Mouse (Mus musculus): ENCODE measurements at regions not wholly inside any gene's neighbourhood (a gene's known extent, or its start where the extent isn't known, plus 50 kb on each side); places are given as distances from the start of the nearest gene placed in this dataset.

DNA sequence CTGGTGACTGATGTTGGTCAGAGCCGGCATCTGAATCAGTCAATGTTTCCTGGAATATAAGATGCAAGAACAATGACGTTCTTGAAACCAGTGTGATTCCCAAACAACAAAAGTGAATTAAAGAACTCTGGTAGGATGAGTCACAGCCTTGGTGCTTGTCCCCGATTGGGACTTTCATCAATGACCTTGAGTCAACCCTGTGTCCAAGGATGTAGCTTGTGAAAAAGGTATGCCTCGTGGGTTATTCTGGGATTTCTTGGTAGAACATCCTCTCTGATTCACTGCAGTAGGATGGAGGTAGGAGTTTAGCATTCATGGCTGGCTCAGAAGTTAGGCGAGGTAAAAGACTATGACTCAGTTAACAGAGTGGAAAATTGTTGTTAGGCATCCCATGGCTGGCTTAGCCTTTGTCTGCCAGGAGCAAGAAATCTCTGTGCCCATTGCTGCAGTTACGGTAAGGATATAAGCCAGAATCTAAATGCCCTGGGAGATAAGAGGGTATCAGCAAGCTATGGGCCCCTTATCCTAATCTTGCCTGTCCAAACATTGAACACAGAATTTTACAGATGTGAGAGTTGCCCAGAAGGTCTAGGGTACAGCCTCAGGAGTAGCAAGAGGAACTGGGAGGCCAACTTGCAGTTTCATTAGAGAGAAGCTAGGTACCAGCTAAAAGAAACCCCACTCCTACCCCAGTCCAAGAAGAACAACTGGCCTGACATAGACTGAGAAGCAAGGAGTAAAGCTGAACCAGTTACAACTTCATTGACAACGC lies 55.9 kb upstream of the Ralgps2 start:
- Histone ChIP-seq H3K27me3 (ENCODE audit: control insufficient read depth, insufficient read depth, low read length) (no peaks in the 10 kb centered on the region), H3K9me3 (ENCODE audit: control insufficient read depth, low read length) (no peaks in the 10 kb centered on the region), H3K4me2 (replicated peaks) (no peak overlapping the region), H3K27ac (no peak overlapping the region), H3K9ac (no peak overlapping the region), H3K4me1 (replicated peaks; ENCODE audit: control insufficient read depth, insufficient read depth, low read length) (peaks cover 23% of the 10 kb centered on the region), H3K36me3 (replicated peaks; ENCODE audit: control insufficient read depth, insufficient read depth) (no peaks in the 10 kb centered on the region), H3K4me3 (replicated peaks; ENCODE audit: low read length) (no peak overlapping the region)
- ATAC-seq (ENCODE audit: low FRiP score) (no peak), DNase-seq (ENCODE audit: low spot score) (no peak)
- 90% methylated on average over 7 of the region's 7 CpGs for WGBS

DNA sequence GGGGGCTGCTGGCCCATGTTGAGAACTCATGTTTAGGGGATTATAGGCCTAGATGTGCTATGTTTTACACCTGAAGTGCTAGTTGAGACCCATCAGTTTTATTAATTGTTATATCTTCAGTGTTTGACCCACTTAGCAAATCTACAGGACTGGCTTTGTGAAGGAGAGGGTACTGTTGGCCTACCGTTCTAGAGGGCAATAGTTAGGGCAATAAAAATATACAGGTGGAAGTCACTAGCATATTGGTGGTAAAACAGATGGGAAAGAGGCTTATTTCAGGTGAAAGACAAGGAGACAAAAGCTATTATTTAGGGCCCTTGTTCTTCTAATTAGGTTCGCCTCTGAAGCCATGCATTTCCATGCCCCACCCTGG lies 55.2 kb upstream of the Ralgps2 start:
- H3K27ac ChIP-seq: no peak overlapping the region
- peaks cover 27% of the 10 kb centered on the region for H3K4me1 ChIP-seq (replicated peaks; ENCODE audit: control insufficient read depth, insufficient read depth, low read length)
- 93% methylated on average over 2 of the region's 2 CpGs for WGBS
- no peak overlapping the region for H3K9ac ChIP-seq
- no peaks in the 10 kb centered on the region for H3K9me3 ChIP-seq (ENCODE audit: control insufficient read depth, low read length)
- no peak overlapping the region for H3K4me2 ChIP-seq (replicated peaks)
- no peak for DNase-seq (ENCODE audit: low spot score)
- no peak for ATAC-seq (ENCODE audit: low FRiP score)
- no peak overlapping the region for H3K4me3 ChIP-seq (replicated peaks; ENCODE audit: low read length)
- H3K27me3 ChIP-seq (ENCODE audit: control insufficient read depth, insufficient read depth, low read length): no peaks in the 10 kb centered on the region
- no peaks in the 10 kb centered on the region for H3K36me3 ChIP-seq (replicated peaks; ENCODE audit: control insufficient read depth, insufficient read depth)

DNA sequence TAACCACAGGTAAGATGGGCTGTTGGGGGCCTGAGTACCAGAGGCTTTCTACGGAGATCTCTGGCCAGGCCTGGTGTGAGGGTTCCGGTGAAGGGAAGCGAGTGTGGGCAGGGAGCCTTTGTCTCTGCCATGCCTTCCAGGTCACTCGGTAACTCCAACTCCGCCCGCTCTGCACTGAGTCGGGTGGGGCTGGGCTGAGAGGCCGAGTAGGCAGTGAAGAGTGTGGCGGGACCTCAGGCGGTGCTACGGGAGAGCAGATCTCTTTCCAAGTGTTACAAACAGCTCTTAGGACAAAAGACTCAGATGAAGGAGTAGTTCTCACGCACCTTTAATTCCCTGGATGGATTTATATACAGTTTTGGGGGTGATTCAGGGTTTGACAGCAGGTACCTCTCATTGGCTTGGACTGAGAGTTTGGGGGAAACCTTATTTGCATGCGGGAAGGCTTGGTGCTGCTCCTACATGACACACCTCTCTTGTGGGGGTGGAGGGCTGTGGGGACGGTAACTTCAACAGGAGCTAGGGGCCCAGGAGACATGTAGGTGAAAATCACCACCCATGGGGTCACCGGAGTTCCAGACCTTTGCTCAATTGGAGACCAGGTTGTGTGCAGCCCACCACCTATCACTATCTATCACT lies 54.7 kb upstream of the Ralgps2 start:
- Histone ChIP-seq H3K4me3 (replicated peaks; ENCODE audit: low read length) (no peak overlapping the region), H3K4me1 (replicated peaks; ENCODE audit: control insufficient read depth, insufficient read depth, low read length) (peaks cover 28% of the 10 kb centered on the region), H3K27ac (no peak overlapping the region), H3K36me3 (replicated peaks; ENCODE audit: control insufficient read depth, insufficient read depth) (no peaks in the 10 kb centered on the region), H3K27me3 (ENCODE audit: control insufficient read depth, insufficient read depth, low read length) (no peaks in the 10 kb centered on the region), H3K9me3 (ENCODE audit: control insufficient read depth, low read length) (no peaks in the 10 kb centered on the region), H3K9ac (no peak overlapping the region), H3K4me2 (replicated peaks) (no peak overlapping the region)
- DNase-seq (ENCODE audit: low spot score) (no peak), ATAC-seq (ENCODE audit: low FRiP score) (no peak)
- 59% methylated on average over 15 of the region's 15 CpGs for WGBS

DNA sequence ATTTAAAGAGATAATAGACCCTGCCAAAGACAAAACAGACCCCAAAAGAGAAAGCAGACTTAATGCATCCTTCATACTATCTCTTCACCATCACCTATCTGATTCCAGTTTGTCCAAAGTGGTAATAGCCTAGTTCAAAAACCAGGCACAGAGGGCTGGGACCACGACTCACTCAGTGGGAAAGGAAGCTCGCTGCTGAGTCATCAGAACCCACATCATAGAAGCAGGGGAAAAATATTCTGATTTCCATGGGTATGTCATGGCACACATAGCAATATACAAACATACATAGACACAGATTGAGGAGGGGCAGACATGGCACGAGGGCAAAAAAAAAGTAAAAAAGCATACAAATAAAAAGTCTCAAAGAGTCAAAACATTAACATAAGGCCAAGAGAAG lies 53.7 kb upstream of the Ralgps2 start:
- Histone ChIP-seq H3K4me2 (replicated peaks) (no peak overlapping the region), H3K27me3 (ENCODE audit: control insufficient read depth, insufficient read depth, low read length) (no peaks in the 10 kb centered on the region), H3K9ac (no peak overlapping the region), H3K9me3 (ENCODE audit: control insufficient read depth, low read length) (no peaks in the 10 kb centered on the region), H3K27ac (no peak overlapping the region), H3K4me1 (replicated peaks; ENCODE audit: control insufficient read depth, insufficient read depth, low read length) (peaks cover 32% of the 10 kb centered on the region), H3K36me3 (replicated peaks; ENCODE audit: control insufficient read depth, insufficient read depth) (no peaks in the 10 kb centered on the region), H3K4me3 (replicated peaks; ENCODE audit: low read length) (no peak overlapping the region)
- DNase-seq (ENCODE audit: low spot score): no peak
- 84% methylated on average over 3 of the region's 3 CpGs for WGBS
- no peak for ATAC-seq (ENCODE audit: low FRiP score)

DNA sequence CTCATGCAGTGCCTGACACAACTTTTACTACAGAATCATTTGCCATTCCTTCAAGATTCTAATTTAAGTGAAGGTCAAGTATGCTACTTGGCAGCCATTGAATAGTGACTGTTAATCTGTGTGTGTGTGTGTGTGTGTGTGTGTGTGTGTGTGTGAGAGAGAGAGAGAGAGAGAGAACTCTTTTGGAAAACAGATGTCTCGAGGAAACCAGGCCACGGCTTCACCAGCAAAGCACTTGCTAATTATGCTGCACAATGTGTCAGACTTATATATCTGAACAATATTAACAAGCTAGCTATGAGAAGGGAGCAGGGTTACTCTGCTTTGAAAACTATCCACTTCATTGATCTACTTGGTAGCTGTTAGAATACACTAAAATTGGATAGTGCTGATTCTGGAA lies 53.1 kb upstream of the Ralgps2 start:
- Histone ChIP-seq H3K27me3 (ENCODE audit: control insufficient read depth, insufficient read depth, low read length) (no peaks in the 10 kb centered on the region), H3K9me3 (ENCODE audit: control insufficient read depth, low read length) (no peaks in the 10 kb centered on the region), H3K27ac (no peak overlapping the region), H3K4me2 (replicated peaks) (no peak overlapping the region), H3K4me1 (replicated peaks; ENCODE audit: control insufficient read depth, insufficient read depth, low read length) (peaks cover 32% of the 10 kb centered on the region), H3K36me3 (replicated peaks; ENCODE audit: control insufficient read depth, insufficient read depth) (no peaks in the 10 kb centered on the region), H3K4me3 (replicated peaks; ENCODE audit: low read length) (no peak overlapping the region), H3K9ac (no peak overlapping the region)
- ATAC-seq (ENCODE audit: low FRiP score) (no peak), DNase-seq (ENCODE audit: low spot score) (no peak)
- 37% methylated on average over 2 of the region's 2 CpGs for WGBS

DNA sequence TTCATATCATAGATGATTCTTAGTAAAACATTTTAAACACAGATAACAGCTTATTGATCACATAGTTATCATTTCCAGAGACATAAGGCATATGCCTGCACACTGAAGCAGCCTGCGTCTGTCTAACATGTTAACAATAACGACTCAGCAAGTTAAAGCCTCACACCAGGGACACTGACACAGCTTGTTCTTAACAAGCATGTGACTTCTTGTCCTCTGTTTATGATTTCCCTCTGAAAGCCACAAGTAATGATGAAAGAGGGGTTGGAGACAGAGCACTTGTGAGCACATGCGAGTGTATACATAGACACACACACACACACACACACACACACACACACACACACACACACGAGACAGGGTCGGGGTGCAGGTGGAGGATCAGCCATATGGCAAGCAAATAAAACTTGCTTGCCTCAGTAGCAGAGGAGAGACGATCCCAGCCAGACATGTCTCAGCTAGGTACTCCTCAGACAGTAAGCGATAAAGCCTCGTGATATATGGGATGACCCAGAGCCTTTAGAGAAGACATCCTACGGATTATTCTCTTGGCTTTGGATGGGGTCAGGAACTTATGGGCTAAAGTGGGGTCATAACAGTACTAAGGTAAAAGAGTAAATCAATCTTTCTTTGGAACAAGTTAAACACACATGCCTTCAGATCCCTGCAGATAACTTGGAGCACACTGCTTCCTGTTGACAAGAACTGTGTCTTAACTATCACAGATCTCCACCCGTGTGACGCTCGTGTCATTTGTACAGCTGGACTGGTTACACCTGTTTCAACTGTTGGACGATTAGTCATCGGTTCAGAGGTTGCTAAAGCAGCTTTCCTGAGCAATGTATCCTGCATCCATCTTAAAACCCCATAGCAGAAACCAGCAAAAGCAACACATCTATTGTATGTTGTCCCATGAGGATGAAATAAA lies 51.4 kb upstream of the Ralgps2 start:
- 0 out of 2 replicates have a peak overlapping the region, but pooled peaks have one; percentile 28 for H3K27ac ChIP-seq
- H3K4me2 ChIP-seq (replicated peaks): no peak overlapping the region
- H3K27me3 ChIP-seq (ENCODE audit: control insufficient read depth, insufficient read depth, low read length): no peaks in the 10 kb centered on the region
- peaks cover 22% of the 10 kb centered on the region; the same call in 1 of the 2 replicates for H3K4me1 ChIP-seq (replicated peaks; ENCODE audit: control insufficient read depth, insufficient read depth, low read length)
- no peak for ATAC-seq (ENCODE audit: low FRiP score)
- no peaks in the 10 kb centered on the region for H3K9me3 ChIP-seq (ENCODE audit: control insufficient read depth, low read length)
- H3K4me3 ChIP-seq (replicated peaks; ENCODE audit: low read length): no peak overlapping the region
- H3K36me3 ChIP-seq (replicated peaks; ENCODE audit: control insufficient read depth, insufficient read depth): no peaks in the 10 kb centered on the region
- no peak for DNase-seq (ENCODE audit: low spot score)
- no peak overlapping the region for H3K9ac ChIP-seq
- WGBS: 62% methylated on average over 14 of the region's 14 CpGs

DNA sequence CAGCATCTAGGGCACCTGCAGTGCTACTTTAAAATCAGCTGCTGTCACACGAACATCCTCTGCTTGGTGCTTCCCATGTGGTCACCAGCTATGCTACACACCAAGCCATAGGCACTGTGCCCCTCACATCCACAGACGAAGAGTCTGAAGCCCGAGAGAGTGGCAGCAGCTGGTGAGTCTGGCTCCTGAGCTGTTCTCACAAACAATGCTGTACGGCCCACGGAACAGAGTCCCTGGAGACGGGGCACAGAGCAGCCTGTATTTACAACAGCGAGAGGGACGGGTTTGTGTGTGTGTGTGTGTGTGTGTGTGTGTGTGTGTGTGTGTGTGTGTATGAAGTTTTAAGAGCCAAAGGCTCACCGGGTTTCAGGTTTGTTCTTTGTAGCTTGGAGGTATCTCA lies 50.7 kb upstream of the Ralgps2 start:
- Histone ChIP-seq H3K9ac (no peak overlapping the region), H3K27ac (0 out of 2 replicates have a peak overlapping the region, but pooled peaks have one; percentile 28), H3K4me2 (replicated peaks) (no peak overlapping the region), H3K9me3 (ENCODE audit: control insufficient read depth, low read length) (no peaks in the 10 kb centered on the region), H3K4me3 (replicated peaks; ENCODE audit: low read length) (no peak overlapping the region), H3K36me3 (replicated peaks; ENCODE audit: control insufficient read depth, insufficient read depth) (no peaks in the 10 kb centered on the region), H3K27me3 (ENCODE audit: control insufficient read depth, insufficient read depth, low read length) (no peaks in the 10 kb centered on the region), H3K4me1 (replicated peaks; ENCODE audit: control insufficient read depth, insufficient read depth, low read length) (peaks cover 22% of the 10 kb centered on the region; the same call in 1 of the 2 replicates)
- peak; percentile 62 for DNase-seq (ENCODE audit: low spot score)
- ATAC-seq (ENCODE audit: low FRiP score): peak; percentile 75
- 11% methylated on average over 9 of the region's 9 CpGs for WGBS

DNA sequence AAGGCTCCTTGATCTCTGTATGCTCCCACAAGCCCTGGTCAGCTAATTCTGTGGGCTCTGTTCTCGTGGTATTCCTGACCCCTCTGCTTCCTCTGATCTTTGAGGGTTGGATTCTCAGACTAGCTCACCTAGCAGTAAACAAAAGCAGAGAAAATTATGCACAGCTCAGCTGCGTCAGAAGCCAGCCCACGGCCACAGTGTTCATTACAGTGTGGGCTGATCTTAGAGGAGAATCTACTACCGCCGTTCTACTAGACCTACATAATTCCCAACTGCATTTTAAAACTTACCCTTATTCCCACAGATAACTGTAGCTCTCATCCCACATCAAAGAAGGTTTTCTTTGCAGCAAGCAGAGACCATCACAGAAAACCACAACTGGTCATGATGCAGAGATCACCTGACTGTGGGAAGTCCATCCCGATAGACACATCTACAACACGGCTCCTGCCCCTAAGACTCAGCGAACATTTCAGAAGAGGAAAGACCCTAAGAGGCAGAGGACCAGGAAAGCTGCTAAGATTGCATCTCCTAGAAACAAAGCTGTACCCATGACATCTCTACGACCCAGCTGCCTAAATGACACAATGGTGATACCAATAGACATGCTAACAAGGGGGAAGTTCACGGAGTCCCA lies 49.8 kb upstream of the Ralgps2 start:
- no peak overlapping the region for H3K9ac ChIP-seq
- DNase-seq (ENCODE audit: low spot score) (no peak), ATAC-seq (ENCODE audit: low FRiP score) (no peak)
- H3K9me3 ChIP-seq (ENCODE audit: control insufficient read depth, low read length): no peaks in the 10 kb centered on the region
- H3K27ac ChIP-seq: no peak overlapping the region
- no peak overlapping the region for H3K4me2 ChIP-seq (replicated peaks)
- no peak overlapping the region for H3K4me3 ChIP-seq (replicated peaks; ENCODE audit: low read length)
- H3K36me3 ChIP-seq (replicated peaks; ENCODE audit: control insufficient read depth, insufficient read depth): no peaks in the 10 kb centered on the region
- peaks cover 22% of the 10 kb centered on the region; the same call in 1 of the 2 replicates for H3K4me1 ChIP-seq (replicated peaks; ENCODE audit: control insufficient read depth, insufficient read depth, low read length)
- H3K27me3 ChIP-seq (ENCODE audit: control insufficient read depth, insufficient read depth, low read length): no peaks in the 10 kb centered on the region
- WGBS: 57% methylated on average over 10 of the region's 10 CpGs

Data from hindbrain, embryonic 14.5 days (tissue).